Mouse (Mus musculus) kidney, postnatal 10 days (tissue): ENCODE data around the gene Ilf3.

Source experiments
- DNase-seq: peaks from one replicate; pipeline ENCODE4 v3.0.0; 2021; ENCODE audit warnings: mixed read lengths

The Ilf3 gene

DNA sequence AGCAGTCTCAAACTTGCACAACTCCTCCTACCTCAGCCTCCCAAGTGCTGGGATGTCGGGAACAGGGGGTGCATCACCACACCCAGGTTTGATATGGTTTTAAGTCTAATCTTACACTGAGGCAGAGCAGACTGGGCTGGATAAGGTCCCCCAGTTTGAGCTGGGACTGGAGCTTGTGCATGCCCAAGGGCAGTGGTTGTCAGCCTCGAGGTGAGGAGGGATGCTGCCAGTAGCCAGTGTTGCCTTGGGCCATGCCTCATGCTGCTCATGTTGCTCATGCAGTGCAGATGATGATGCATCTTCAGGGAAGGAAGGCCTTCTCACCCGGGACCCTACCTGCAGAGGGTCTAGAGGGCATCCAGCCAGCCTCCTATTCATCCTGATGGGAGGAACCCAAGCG lies 37.9 kb downstream of the Ilf3 start:
- no peak for DNase-seq

DNA sequence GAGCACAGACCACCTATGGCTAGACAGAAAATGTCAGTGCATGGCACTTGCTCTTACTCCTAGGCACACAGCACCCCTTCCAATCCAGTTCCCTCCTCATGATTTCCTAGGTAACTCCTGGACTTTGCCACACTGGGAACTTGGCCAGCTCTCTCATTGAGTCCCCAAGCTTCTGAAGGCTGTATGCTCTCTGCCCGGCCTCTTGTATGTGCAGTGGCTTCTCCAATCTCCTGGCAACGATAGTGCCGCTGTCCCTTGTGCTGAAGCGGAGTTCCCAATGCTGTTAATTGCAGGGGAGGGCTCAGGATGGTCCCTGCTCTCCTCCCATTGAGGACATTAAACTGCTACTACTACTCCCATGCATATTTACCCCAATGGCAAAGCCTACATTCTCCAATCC lies 40.3 kb downstream of the Ilf3 start:
- peak; percentile 84 for DNase-seq

DNA sequence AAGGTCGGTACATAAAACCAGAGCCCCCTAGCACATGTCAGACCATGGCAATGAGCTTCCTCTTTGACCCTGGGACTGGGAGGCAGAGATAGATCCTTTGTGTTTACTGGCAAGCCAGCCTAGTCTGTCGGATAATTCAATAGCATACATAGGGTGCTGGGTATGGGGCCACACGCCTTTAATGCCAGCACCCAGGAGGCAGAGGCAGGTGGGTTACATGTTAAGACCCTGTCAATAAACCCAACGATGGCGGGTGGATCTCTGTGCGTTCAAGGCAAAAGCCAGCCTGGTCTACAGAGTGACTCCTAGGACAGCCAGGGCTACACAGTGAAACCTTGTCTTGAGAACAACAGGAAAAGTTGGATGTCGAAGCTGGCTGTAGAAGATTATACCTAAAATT lies 41.0 kb downstream of the Ilf3 start:
- DNase-seq, result no peak

DNA sequence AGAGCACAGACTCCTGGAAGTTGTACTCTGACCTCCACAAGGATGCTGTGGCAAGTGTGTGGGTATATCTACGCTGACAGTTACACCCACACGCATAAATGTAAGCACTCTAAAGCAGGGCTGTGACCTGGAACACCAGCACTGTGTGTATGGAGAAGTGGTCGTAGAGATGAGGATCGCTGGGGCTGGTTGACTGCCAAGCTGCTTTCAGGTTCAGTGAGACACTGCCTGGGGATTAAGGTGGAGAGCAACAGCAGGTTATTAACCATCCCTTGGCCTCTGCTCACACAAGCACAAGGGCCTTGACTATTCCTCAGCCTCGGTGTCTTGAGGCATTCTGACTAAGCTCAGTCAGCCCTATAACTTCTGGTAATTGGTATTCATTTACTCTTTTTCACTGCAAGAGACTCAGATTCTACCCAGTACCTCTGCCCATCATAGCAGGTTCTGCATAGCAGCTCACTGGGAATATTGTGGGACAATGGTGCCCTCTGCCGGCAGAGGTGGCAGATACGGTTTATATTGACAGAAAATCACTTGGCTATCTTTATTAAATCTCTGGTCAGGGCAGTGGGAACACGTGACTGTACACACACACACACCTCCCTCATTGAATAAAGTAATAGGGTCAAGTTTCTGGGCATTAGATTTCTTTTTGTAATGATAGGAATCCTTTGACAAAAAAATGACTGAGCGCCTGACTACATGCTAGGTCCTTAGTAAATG lies 42.1 kb downstream of the Ilf3 start:
- peak; percentile 91 for DNase-seq

DNA sequence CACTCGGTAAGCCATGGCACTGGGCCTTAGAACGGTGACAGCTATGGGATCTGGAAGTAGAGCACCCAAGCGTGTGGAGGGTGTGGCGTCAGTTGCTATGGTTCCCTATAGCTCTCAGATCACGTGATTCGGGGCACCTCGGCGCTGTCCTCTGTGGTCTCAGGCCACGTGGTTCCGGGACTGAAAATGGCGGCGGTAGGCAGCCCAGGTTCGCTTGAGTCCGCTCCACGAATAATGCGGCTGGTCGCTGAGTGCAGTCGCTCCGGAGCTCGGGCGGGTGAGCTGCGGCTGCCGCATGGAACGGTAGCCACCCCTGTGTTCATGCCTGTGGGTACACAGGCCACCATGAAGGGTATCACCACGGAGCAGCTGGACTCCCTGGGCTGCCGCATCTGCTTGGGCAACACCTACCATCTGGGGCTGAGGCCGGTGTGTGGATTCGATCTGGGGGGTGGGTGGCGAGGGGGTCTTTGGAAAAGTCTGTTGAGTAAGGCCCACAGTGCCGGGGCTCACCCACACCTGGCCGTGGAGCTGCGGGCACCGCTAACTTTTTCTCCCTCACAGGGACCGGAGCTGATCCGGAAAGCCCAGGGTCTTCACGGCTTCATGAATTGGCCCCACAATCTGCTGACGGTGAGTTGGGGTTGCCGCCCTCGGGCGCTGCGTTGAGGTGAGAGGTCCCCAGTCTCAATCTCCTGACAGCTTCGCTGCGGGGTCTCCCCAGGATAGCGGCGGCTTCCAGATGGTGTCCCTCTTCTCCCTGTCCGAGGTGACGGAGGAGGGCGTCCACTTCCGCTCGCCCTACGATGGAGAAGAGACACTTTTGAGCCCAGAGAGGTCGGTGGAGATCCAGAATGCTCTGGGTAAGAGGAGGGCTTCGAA lies 44.2 kb downstream of the Ilf3 start, which contains the start of gene Qtrt1:
Gene Qtrt1, plus strand, starts transcription at position 169 of the 882 bp plus-strand sequence.
- peak; percentile 90 for DNase-seq

DNA sequence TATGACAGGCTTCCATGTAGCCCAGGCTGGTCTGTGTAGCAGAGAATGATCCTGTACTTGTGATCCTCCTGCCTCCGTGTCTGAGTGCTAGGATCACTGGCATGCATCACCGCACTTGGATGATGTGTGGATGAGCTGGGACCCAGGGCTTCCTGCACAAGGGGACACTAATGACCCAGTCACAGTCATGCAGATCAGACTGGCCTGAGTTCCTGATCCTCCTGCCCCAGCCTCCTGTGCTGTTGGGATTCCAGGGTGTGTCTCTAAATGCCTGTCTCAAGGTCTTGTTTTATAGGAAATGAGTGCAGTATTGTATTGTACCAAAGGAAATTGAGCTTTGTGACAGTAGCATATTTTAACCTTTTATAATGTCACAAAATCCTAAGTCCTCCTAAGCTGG lies 50.2 kb downstream of the Ilf3 start:
- no peak for DNase-seq

DNA sequence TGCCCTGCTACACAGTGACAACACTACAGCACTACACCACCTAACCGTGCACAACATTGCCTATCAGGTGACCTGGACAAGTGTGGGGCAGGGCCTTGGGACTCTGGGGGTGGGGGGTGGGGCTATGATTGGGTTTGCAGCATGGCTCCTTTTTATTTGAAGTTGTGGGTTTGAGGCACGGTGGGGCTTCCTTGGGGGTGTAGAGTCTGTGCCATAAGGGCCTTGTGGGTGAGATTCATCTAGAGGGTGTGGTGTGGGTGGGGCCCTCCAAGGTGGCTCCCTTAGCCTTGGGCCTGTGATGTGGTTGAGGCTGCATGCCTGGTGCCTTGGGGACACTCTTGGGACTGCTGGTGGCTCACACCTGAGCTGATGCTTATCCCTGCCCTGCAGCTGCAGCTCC lies 52.0 kb downstream of the Ilf3 start:
- DNase-seq, result no peak

DNA sequence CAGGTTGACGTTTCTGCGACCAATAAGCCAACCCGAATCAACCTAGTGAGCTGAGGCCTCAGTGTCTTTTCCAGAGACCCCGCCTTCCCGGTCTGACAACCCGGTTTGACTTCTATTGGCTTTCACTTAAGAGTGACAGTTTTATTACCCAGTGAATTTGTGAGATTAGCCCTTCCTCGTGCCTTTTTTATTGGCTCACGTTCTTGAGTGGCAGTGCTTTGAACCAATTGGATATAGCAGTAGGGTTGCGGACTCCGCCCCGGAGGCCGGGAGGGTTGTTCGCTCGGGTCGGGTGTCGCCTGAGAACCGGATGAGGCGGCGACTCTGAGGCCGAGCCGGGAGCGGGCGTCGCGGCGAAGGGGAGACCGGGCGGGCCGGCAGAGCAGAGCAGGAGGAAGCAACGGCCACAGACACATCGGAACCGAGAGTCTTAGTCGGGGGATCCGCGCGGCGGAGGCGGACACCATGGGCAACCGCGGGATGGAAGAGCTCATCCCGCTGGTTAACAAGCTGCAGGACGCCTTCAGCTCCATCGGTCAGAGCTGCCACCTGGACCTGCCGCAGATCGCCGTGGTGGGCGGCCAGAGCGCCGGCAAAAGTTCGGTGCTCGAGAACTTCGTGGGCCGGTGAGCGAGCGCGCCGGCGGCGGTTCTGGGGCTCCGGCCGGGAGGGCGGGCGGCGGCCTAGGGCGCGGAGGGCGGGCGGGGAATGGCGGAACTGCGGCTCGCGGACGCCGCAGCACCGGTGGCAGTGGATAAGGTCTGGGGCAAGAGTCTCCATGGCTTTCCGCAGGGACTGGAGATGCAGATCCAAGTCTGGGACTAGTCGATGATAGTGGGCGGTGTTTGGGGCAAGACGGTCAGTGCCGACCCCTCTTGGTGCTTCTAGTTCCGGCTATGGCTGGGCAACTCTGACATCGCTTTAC lies 57.2 kb downstream of the Ilf3 start, which contains the start of gene Dnm2:
Gene Dnm2, plus strand, starts transcription at position 278 of the 925 bp plus-strand sequence.
- DNase-seq, result peak; percentile 97

DNA sequence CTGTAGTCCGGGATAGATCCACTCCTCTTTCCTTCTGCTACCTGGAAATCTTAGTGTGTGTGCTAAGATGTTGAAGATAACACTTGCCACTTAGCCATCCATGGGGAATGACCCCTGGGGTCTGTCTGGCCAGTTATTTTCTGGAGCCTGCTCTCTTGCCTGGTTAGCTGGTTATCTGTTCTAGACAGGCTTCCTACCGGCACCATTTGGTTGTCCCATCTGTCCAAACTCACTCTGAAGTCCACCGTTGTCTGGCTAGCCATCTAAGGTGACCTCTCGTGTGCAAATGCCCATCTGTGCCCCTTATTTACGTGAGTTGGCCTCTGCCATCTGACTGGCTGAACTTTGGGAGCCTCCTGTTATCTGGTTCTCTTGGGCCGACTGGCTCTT lies 57.9 kb downstream of the Ilf3 start:
- no peak for DNase-seq

DNA sequence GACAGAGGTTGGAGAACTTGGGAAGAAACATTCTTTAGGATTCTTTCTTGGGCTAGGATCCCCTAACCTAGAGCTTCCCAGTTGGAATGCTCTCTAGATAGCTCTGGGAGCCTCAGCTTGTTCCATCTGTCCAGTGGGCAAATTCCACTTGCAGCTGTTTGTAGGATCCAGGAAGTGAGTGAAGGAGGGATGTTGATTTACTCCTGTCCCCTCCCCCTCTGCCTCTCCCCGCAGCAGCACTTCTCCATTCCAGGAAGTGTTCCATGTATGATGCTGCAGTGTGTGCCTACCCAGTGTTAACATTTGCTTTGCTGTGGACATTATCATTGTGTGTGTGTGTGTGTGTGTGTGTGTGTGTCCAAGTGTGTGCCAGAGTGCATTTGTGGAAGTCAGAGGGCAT lies 58.3 kb downstream of the Ilf3 start:
- peak; percentile 54 for DNase-seq

DNA sequence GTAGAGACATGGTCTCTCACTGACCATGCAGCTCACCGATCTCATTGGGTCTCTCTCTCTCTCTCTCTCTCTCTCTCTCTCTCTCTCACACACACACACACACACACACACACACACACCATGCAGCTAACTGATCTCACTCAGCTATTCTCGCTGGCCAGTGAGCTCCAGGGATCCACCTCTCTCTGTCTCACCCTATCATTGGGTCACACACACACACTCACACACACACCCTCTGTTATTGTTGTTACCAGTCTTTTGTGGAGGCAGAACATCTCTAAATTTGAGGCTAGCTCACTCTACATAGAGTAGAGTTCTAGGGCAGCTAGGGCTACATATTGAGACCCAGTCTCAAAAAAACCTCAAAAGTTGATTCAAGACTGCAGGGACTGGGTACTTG lies 58.9 kb downstream of the Ilf3 start:
- DNase-seq, result no peak

DNA sequence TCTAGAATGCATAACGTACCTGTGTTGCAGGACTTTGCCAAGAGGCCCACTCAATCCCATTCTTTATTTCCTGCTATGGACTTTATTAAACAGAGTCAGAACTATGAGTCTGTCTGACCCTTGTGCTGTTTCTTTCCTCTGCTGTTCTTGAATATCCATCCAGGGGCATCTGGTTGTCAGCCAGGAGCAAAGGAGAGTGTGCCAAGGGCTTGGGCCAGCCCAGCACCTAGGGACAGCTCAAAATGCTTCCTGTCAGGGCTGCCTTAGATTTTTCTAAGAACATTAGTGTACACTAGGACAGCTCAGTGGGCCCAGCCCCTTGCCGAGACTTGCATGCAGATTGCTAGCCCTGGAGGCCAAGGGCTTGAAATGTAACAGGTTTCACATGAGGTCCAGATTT lies 60.1 kb downstream of the Ilf3 start:
- peak; percentile 58 for DNase-seq

DNA sequence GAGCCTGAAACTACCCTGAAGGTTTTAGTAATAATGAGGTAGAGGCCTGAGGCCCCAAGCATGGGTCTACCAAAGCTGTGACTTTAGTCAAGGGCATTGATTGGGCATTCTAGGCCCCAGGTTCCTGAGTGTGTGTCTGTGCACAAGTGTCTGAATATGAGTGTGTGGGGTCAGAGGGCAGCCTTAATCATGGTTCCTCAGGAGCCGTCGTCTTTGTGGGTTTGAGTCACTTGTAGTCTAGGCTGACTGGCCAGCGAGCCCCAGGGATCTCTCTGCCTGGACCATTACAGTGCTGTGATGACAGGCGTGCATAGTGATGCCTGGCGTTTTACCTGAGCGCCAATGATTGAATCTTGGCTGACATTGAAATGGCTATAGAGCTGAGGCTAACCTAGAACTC lies 60.5 kb downstream of the Ilf3 start:
- no peak for DNase-seq

DNA sequence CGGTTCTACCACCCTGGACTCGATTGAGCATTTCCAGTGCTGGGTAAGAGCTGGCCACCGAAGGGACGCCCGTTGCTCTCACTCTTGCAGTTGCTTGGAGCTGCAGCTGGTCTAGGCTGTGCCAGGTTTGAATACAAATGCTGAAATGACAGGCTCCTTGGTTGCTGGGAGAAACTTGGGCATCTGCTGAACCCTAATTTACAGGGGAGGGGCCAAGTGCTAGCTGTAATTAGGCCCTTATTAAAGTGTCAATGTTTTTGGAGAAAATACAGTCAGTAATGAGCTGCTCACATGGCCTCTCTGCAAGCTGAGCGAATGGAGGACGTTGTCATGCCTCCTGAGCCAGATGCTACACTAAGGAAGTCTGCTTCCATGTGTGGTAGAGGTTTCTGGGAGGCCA lies 63.1 kb downstream of the Ilf3 start:
- DNase-seq, result no peak

DNA sequence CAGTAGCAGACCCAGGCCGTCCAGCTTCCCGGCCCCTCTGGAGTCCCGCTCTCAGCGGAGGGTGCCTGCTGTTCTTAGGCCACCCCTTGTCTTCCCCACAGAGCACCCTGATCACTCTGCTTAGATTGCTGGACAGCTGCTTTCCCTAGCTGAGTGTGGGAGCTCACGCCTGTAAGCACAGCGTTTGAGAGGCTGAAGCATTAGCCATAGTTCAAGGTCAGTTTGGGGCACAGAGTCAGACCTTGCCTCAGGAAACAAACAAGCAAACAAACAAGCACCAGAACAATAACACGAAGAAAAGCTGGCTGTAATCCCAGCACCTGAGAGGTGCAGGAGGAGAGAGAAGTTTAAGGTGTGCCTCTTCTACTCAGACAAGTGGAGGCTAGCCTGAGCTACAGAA lies 64.4 kb downstream of the Ilf3 start:
- DNase-seq, result no peak

DNA sequence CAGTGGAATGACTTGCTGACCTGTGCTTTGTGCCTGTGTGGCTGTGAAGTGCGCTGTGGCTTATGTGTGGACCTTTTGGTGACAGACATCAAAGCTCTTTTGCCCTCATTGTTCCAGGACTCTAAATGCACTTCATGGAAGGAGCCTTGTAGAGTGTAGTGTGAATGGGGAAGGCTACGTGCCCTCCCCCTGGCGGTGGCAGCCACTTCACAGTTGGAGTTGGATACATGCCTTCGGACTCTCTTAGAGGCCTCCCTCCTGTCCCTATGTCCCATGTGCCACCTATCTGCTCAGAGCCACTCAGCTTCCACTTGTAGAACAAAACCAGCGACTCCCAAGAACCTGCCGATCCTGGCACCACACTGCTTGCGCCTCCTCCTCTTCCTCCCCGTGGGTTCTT lies 66.1 kb downstream of the Ilf3 start:
- DNase-seq, result no peak

DNA sequence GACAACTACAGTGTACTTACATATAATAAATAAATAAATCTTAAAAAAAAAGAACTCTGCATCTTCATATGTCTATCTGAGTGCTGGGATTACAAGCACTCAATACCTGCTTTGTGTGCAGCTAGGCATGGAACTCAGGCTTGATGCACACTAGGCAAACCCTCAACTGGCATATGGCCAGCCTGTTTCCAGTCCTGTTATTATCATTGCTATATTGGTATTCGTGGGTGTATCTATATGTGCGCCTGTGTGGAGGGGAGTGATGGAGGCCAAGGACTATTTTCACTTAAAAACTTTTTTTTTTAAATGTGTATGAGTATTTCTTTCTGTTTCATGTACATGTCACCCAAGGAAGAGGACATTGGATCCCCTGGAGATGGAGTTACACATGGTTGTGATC lies 66.7 kb downstream of the Ilf3 start:
- DNase-seq, result no peak

DNA sequence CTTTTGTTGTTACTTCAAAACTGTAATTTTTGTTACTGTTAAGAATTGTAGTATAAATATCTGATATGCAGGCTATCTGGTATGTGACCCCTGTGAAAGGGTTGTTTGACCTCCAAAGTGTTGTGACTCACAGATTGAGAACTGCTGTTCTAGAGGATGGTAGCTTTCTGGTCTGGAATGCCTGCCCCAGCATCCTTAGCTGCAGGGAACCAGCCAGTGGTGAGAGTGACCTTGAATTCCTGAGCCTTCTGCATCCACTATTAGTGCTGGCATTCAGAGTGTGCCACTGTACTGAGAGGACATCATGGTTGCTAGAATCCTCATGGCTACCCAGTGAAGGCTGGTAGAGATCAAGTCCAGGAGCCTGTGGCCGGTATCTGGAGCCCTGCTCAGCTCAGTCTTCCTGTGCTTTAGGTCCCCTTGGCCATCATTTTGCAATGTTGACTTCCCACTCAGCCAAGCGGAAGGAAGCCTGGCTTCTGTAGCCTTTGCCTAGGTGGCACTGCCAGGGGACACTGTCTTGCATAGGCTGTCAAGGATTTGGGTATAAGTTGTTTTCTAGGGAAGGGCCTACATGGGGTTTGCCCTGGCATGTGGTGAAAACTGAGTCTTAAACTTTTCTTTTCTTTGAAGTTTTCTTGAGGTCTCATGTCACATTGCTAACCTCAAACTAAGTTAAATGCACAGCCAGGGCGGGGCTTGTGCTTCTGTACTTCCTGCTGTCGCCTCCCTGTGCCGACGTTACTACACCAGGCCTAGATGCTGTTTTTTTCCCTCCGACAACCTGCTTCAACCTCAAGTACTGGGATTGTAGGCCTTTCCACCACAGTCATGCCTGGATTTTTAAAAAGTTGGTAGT lies 68.3 kb downstream of the Ilf3 start:
- no peak for DNase-seq

DNA sequence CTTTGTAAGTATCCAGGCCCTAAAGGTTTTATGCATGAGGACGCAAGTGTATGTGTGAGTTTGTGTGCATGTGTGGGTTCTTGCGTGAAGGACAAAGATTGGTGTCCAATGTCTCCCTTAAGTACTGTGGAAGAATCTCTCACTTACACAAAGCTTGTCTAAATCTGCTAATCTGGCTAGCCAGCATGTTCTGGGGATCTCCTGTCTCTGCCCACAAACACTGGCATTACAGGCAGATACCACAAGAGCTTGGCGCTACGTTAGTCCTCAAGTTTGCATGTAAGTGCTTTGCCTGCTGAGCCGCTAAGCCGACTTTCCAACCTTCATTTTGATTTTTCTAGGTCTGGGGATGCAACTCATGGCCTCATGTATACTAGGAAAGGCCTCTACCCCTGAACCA lies 69.9 kb downstream of the Ilf3 start:
- no peak for DNase-seq

DNA sequence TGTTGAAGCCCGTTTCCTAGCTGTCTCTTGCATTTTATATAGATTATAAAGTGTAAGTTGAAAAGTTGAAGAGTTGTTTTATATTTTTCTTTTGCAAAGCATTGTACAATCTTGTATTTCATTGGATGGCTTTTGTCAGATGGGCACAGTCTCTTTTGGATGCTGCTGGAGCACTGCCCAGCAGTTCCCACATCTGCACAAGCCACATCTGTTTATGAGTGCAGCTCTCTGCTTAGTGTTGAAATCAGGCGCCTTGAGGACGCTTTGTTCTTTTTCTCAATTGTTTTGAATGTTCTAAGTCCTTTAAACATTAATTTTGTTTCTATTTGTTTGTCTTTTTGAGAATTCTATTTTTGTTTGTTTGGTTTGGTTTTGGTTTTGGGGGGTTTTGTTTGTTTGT lies 70.5 kb downstream of the Ilf3 start:
- peak; percentile 35 for DNase-seq

DNA sequence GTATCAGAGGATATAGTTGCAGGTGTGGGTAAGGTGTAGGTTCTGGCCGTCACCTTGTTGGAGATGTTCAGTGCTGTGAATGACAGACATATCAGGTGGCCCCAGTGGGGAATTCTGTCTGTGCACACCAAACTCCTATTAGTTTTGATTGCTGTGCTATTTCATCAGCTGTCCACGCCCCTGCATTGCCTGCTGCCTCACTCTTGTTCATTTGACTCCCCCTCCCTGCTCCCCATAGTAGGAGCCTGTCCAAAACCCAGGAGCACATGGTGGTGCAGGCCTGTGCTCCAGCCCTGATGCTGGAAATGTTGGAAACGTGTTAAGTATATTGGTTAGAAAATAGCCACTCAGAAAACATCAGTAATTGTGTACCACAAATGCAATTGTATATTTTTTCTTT lies 71.8 kb downstream of the Ilf3 start:
- no peak for DNase-seq

DNA sequence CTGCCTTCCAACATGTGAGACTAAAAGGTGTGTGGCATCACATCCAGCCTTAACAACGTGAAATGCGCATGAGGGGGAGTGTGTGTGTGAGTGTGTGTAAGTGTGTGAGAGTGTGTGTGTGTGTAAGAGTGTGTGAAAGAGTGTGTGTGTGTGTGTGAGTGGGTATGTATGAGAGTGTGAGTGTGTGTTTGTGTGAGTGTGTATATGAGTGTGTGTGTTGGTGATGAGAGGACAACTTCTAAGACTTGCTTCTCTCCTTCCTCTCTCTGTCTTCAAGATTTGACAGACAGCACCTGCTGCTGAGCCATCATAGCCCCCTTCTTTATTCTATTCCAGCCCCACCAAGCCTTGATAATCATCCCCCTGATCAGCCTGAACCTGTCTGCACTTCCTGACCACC lies 72.2 kb downstream of the Ilf3 start:
- no peak for DNase-seq
